Mouse (Mus musculus) heart, embryonic 12.5 days (tissue): ENCODE measurements at regions not wholly inside any gene's neighbourhood (a gene's known extent, or its start where the extent isn't known, plus 50 kb on each side); places are given as distances from the start of the nearest gene placed in this dataset.
A peak's percentile ranks its signal among the peaks of the same experiment; 100 is the strongest.

ENCODE experiments used
- ATAC-seq: fragments of 200-750 bp; cut with Nextera tagmentation; 2 replicates; pipeline ENCODE4 v1.8.0; 2017; ENCODE audit warnings: moderate TSS enrichment, moderate library complexity; ENCODE audit not compliant: insufficient number of reproducible peaks, low FRiP score
- H3K27ac ChIP-seq: fragments of 300-500 bp; sonication (generic); 2 replicates; pipeline ENCODE4 v1.5.1; 2016; ENCODE audit warnings: mild to moderate bottlenecking, moderate library complexity; ENCODE audit not compliant: poor library complexity, severe bottlenecking
- H3K27me3 ChIP-seq: fragments of 300-500 bp; sonication (generic); replicated peaks from 2 replicates; pipeline ENCODE4 v1.6.1; 2016; ENCODE audit warnings: mild to moderate bottlenecking, moderate library complexity
- H3K36me3 ChIP-seq: fragments of 300-500 bp; sonication (generic); 2 replicates; pipeline ENCODE4 v1.6.1; 2016; ENCODE audit warnings: mild to moderate bottlenecking, moderate library complexity
- H3K4me1 ChIP-seq: fragments of 300-500 bp; sonication (generic); replicated peaks from 2 replicates; pipeline ENCODE4 v1.6.1; 2016; ENCODE audit warnings: mild to moderate bottlenecking
- H3K4me2 ChIP-seq: fragments of 300-500 bp; sonication (generic); 2 replicates; pipeline ENCODE4 v1.6.1; 2016; ENCODE audit warnings: mild to moderate bottlenecking, moderate library complexity
- H3K4me3 ChIP-seq: fragments of 300-500 bp; sonication (generic); 2 replicates; pipeline ENCODE4 v1.5.1; 2016; ENCODE audit warnings: mild to moderate bottlenecking
- H3K9ac ChIP-seq: fragments of 300-500 bp; sonication (generic); 2 replicates; pipeline ENCODE4 v1.6.1; 2016; ENCODE audit warnings: mild to moderate bottlenecking, moderate library complexity
- H3K9me3 ChIP-seq: fragments of 300-500 bp; sonication (generic); replicated peaks from 2 replicates; pipeline ENCODE4 v1.6.1; 2016; ENCODE audit warnings: mild to moderate bottlenecking, moderate library complexity
- WGBS: fragments of 180-500 bp; shearing (Covaris S2); methylation state at CpG from one replicate; pipeline ENCODE4 v1.1.7; 2016; 5-methylcytosine and 5-hydroxymethylcytosine counted together

- Histone ChIP-seq H3K36me3 (no peaks in the 10 kb centered on the region), H3K9ac (no peak overlapping the region), H3K9me3 (0 out of 2 replicates have a peak, but pooled peaks cover 3% of the 10 kb centered on the region), H3K27ac (no peak overlapping the region), H3K27me3 (no peaks in the 10 kb centered on the region), H3K4me1 (no peaks in the 10 kb centered on the region; the same call in 1 of the 2 replicates), H3K4me3 (no peak overlapping the region), H3K4me2 (no peak overlapping the region)
- no peak for ATAC-seq
- WGBS: 92% methylated on average over 2 of the region's 2 CpGs
These were observed 192.0 kb upstream of the Serp2 start for GRCm38 (mm10) chr14:76748711-76749110.

GRCm38 (mm10) chr14:76747814-76748213 is 191.1 kb upstream of the Serp2 start:
- no peak overlapping the region for H3K4me3 ChIP-seq
- H3K9me3 ChIP-seq: 0 out of 2 replicates have a peak, but pooled peaks cover 3% of the 10 kb centered on the region
- H3K4me1 ChIP-seq: no peaks in the 10 kb centered on the region; the same call in 1 of the 2 replicates
- 84% methylated on average over 5 of the region's 5 CpGs for WGBS
- no peaks in the 10 kb centered on the region for H3K27me3 ChIP-seq
- H3K27ac ChIP-seq: no peak overlapping the region
- H3K4me2 ChIP-seq: no peak overlapping the region
- no peak for ATAC-seq
- no peak overlapping the region for H3K9ac ChIP-seq
- no peaks in the 10 kb centered on the region for H3K36me3 ChIP-seq

GRCm38 (mm10) chr14:76746282-76746681 is 189.6 kb upstream of the Serp2 start:
- H3K4me3 ChIP-seq: no peak overlapping the region
- ATAC-seq: no peak
- 79% methylated on average over 10 of the region's 10 CpGs for WGBS

GRCm38 (mm10) chr14:76744674-76745433 is 188.2 kb upstream of the Serp2 start:
- 71% methylated on average over 23 of the region's 23 CpGs for WGBS
- no peak overlapping the region for H3K27ac ChIP-seq
- no peak overlapping the region for H3K4me2 ChIP-seq
- peaks cover 5% of the 10 kb centered on the region; the same call in 1 of the 2 replicates for H3K4me1 ChIP-seq
- H3K36me3 ChIP-seq: no peaks in the 10 kb centered on the region
- H3K9ac ChIP-seq: no peak overlapping the region
- H3K27me3 ChIP-seq: no peaks in the 10 kb centered on the region
- H3K9me3 ChIP-seq: 0 out of 2 replicates have a peak, but pooled peaks cover 3% of the 10 kb centered on the region
- H3K4me3 ChIP-seq: no peak overlapping the region
- ATAC-seq: no peak

More at GRCm38 (mm10) chr14:76746282-76746681, 189.6 kb upstream of the Serp2 start:
- Histone ChIP-seq H3K36me3 (no peaks in the 10 kb centered on the region), H3K27ac (no peak overlapping the region), H3K4me1 (no peaks in the 10 kb centered on the region; the same call in 1 of the 2 replicates), H3K9ac (no peak overlapping the region), H3K27me3 (no peaks in the 10 kb centered on the region), H3K4me2 (no peak overlapping the region), H3K9me3 (0 out of 2 replicates have a peak, but pooled peaks cover 3% of the 10 kb centered on the region)

GRCm38 (mm10) chr14:76742297-76742696 is 185.6 kb upstream of the Serp2 start:
- no peak for ATAC-seq
- H3K4me1 ChIP-seq: peaks cover 10% of the 10 kb centered on the region
- no peak overlapping the region for H3K4me3 ChIP-seq
- no peak overlapping the region for H3K27ac ChIP-seq
- H3K9ac ChIP-seq: no peak overlapping the region
- no peak overlapping the region for H3K4me2 ChIP-seq
- 74% methylated on average over 5 of the region's 5 CpGs for WGBS
- H3K27me3 ChIP-seq: no peaks in the 10 kb centered on the region
- no peaks in the 10 kb centered on the region for H3K9me3 ChIP-seq
- H3K36me3 ChIP-seq: no peaks in the 10 kb centered on the region

- H3K27ac ChIP-seq: no peak overlapping the region
- H3K9me3 ChIP-seq: no peaks in the 10 kb centered on the region
- ATAC-seq: no peak
- peak overlapping the region; percentile 18; the same call in 1 of the 2 replicates for H3K4me2 ChIP-seq
- H3K36me3 ChIP-seq: no peaks in the 10 kb centered on the region
- WGBS: 55% methylated on average over 25 of the region's 25 CpGs
- H3K9ac ChIP-seq: no peak overlapping the region
- H3K4me1 ChIP-seq: peaks cover 18% of the 10 kb centered on the region
- no peaks in the 10 kb centered on the region for H3K27me3 ChIP-seq
- H3K4me3 ChIP-seq: no peak overlapping the region
These were observed 183.3 kb upstream of the Serp2 start for GRCm38 (mm10) chr14:76739836-76740597.

- Histone ChIP-seq H3K4me3 (no peak overlapping the region), H3K4me2 (no peak overlapping the region), H3K27ac (no peak overlapping the region), H3K27me3 (no peaks in the 10 kb centered on the region), H3K9ac (no peak overlapping the region), H3K36me3 (no peaks in the 10 kb centered on the region), H3K9me3 (no peaks in the 10 kb centered on the region), H3K4me1 (peaks cover 37% of the 10 kb centered on the region)
- no peak for ATAC-seq
- WGBS: 86% methylated on average over 5 of the region's 5 CpGs
These were observed 179.3 kb upstream of the Serp2 start for GRCm38 (mm10) chr14:76735997-76736396.

GRCm38 (mm10) chr14:76735107-76735506 is 178.4 kb upstream of the Serp2 start:
- no peaks in the 10 kb centered on the region for H3K36me3 ChIP-seq
- no peaks in the 10 kb centered on the region for H3K9me3 ChIP-seq
- no peaks in the 10 kb centered on the region for H3K27me3 ChIP-seq
- no peak overlapping the region for H3K27ac ChIP-seq
- no peak overlapping the region for H3K4me3 ChIP-seq
- H3K9ac ChIP-seq: no peak overlapping the region
- H3K4me1 ChIP-seq: peaks cover 41% of the 10 kb centered on the region
- no peak overlapping the region for H3K4me2 ChIP-seq
- 39% methylated on average over 4 of the region's 4 CpGs for WGBS
- no peak for ATAC-seq

GRCm38 (mm10) chr14:76733258-76733823 is 176.7 kb upstream of the Serp2 start:
- Histone ChIP-seq H3K27me3 (no peaks in the 10 kb centered on the region), H3K9me3 (no peaks in the 10 kb centered on the region), H3K4me3 (no peak overlapping the region), H3K9ac (no peak overlapping the region), H3K4me2 (no peak overlapping the region), H3K36me3 (no peaks in the 10 kb centered on the region), H3K4me1 (peaks cover 36% of the 10 kb centered on the region), H3K27ac (no peak overlapping the region)
- ATAC-seq: no peak
- WGBS: 79% methylated on average over 8 of the region's 8 CpGs

GRCm38 (mm10) chr14:76731096-76731986 is 174.7 kb upstream of the Serp2 start:
- ATAC-seq: peak; percentile 59
- Histone ChIP-seq H3K36me3 (no peaks in the 10 kb centered on the region), H3K27ac (peak overlapping the region; percentile 45; the same call in 1 of the 2 replicates), H3K4me2 (peak overlapping the region; percentile 30), H3K4me1 (peaks cover 28% of the 10 kb centered on the region), H3K9me3 (0 out of 2 replicates have a peak, but pooled peaks cover 4% of the 10 kb centered on the region), H3K4me3 (no peak overlapping the region), H3K27me3 (no peaks in the 10 kb centered on the region), H3K9ac (no peak overlapping the region)
- 36% methylated on average over 19 of the region's 19 CpGs for WGBS
